In genomic region chr1:159570270-159570669, GRCm38 (mm10) we compare ENCODE assay signal across 14 mouse cellular contexts. TPM values are rescaled to one million over a fixed set of nuclear protein-coding genes. Genes with fewer than 3 reads are reported as not detected.
A peak's percentile ranks its signal among the peaks of the same experiment; 100 is the strongest.
DNase-seq lines count a peak whose midpoint lies in the region; ATAC-seq and TF ChIP-seq lines count a peak whose summit lies in the region.
"Had no signal": no experiment of that assay in that cellular context is flagged by ENCODE, and none has a peak within 500 bp of the region (broad histone marks: within the 10 kb centered on the region; RNA-seq: fewer than 3 reads in every experiment).

No protein-coding gene starts in this region.

- peak; percentile 55; the same call in 1 of the 2 replicates for ATAC-seq in lung, embryonic 15.5 days (ENCODE audit: borderline replicate concordance, extremely low read depth, low FRiP score, low TSS enrichment)
- peak; percentile 88 for ATAC-seq in hindbrain, postnatal 0 days
- no peak for ATAC-seq in activated CD4-positive, CD25-positive, alpha-beta regulatory T cell, adult 4 months

- peak overlapping the region; percentile 30; the same call in 1 of the 2 replicates for H3K27ac ChIP-seq in lung, embryonic 15.5 days
- H3K27ac ChIP-seq in hindbrain, postnatal 0 days: peak overlapping the region; percentile 59
- H3K27ac ChIP-seq in olfactory bulb, adult 2 months (ENCODE audit: insufficient read depth, low read depth, low read length): peak overlapping the region; percentile 33; the same call in 1 of the 2 replicates
- H3K27ac ChIP-seq: embryonic facial prominence, embryonic 12.5 days had no signal

- TF ChIP-seq POLR2A in lung, adult 2 months (IDR thresholded peaks at IDR 0.05; ENCODE audit: borderline replicate concordance, extremely low read depth, low read depth, low read length): no peak
- no peak for TF ChIP-seq POLR2A in olfactory bulb, adult 2 months (IDR thresholded peaks at IDR 0.05; ENCODE audit: insufficient read depth, low read depth, low read length)

- DNase-seq in embryo, embryonic 10.5 days (ENCODE audit: low spot score): peak; percentile 27
- DNase-seq in embryo, embryonic 10 days (ENCODE audit: low spot score): no peak
- no peak for DNase-seq in lung, adult 2 months
- DNase-seq in hindbrain, postnatal 0 days (ENCODE audit: low spot score): peak; percentile 54
- DNase-seq in layer of hippocampus, adult 9-11 months: no peak
- DNase-seq: cerebellum, adult 11 months; gastrocnemius, postnatal 36 days had no signal

- H3K36me3 ChIP-seq in lung, embryonic 15.5 days: no peaks in the 10 kb centered on the region
- H3K36me3 ChIP-seq in hindbrain, postnatal 0 days (ENCODE audit: insufficient read depth, low read length): no peaks in the 10 kb centered on the region
- H3K36me3 ChIP-seq: embryonic facial prominence, embryonic 12.5 days; G1E had no signal

- 0 out of 2 replicates have a peak, but pooled peaks cover 3% of the 10 kb centered on the region for H3K4me1 ChIP-seq in lung, embryonic 15.5 days
- peaks cover 2% of the 10 kb centered on the region; the same call in 1 of the 2 replicates for H3K4me1 ChIP-seq in lung, adult 2 months (ENCODE audit: control insufficient read depth, insufficient read depth, low read length)
- 0 out of 2 replicates have a peak, but pooled peaks cover 4% of the 10 kb centered on the region for H3K4me1 ChIP-seq in hindbrain, postnatal 0 days (ENCODE audit: insufficient read depth, low read length)
- H3K4me1 ChIP-seq in olfactory bulb, adult 2 months (ENCODE audit: control insufficient read depth, insufficient read depth, low read length): peaks cover 7% of the 10 kb centered on the region
- H3K4me1 ChIP-seq: embryonic facial prominence, embryonic 12.5 days had no signal

- no peaks in the 10 kb centered on the region for H3K9me3 ChIP-seq in lung, embryonic 15.5 days
- no peaks in the 10 kb centered on the region for H3K9me3 ChIP-seq in hindbrain, postnatal 0 days (ENCODE audit: low read length)
- H3K9me3 ChIP-seq: embryonic facial prominence, embryonic 12.5 days; G1E had no signal

- no peaks in the 10 kb centered on the region for H3K27me3 ChIP-seq in lung, embryonic 15.5 days
- H3K27me3 ChIP-seq in hindbrain, postnatal 0 days (ENCODE audit: insufficient read depth, low read length): no peaks in the 10 kb centered on the region
- H3K27me3 ChIP-seq: embryonic facial prominence, embryonic 12.5 days had no signal

- no peak overlapping the region for H3K9ac ChIP-seq in lung, embryonic 15.5 days
- H3K9ac ChIP-seq in hindbrain, postnatal 0 days (replicated peaks; ENCODE audit: low read length): no peak overlapping the region
- H3K9ac ChIP-seq: embryonic facial prominence, embryonic 12.5 days had no signal

- 6% methylated on average over 8 of the region's 8 CpGs for WGBS in lung, embryonic 15.5 days
- 14% methylated on average over 8 of the region's 8 CpGs for WGBS in lung, adult 2 months
- WGBS in hindbrain, postnatal 0 days: 33% methylated on average over 8 of the region's 8 CpGs
- 55% methylated on average over 8 of the region's 8 CpGs for WGBS in olfactory bulb, adult 2 months

- no peak for TF ChIP-seq CTCF in lung, adult 2 months (IDR thresholded peaks at IDR 0.05; ENCODE audit: insufficient read depth, low read length)
- TF ChIP-seq CTCF in hindbrain, postnatal 0 days (IDR thresholded peaks at IDR 0.05; ENCODE audit: low read depth): no peak
- TF ChIP-seq CTCF in olfactory bulb, adult 2 months (IDR thresholded peaks at IDR 0.05; ENCODE audit: insufficient read depth, low read depth, low read length): no peak

- H3K4me3 ChIP-seq in lung, embryonic 15.5 days: no peak overlapping the region
- H3K4me3 ChIP-seq in lung, adult 2 months (replicated peaks; ENCODE audit: extremely low read depth, low read depth, low read length): no peak overlapping the region
- H3K4me3 ChIP-seq in hindbrain, postnatal 0 days (ENCODE audit: low read length): no peak overlapping the region
- no peak overlapping the region for H3K4me3 ChIP-seq in olfactory bulb, adult 2 months (ENCODE audit: insufficient read depth, low read depth, low read length)
- H3K4me3 ChIP-seq: embryonic facial prominence, embryonic 12.5 days had no signal

- peak overlapping the region; percentile 4; the same call in 1 of the 2 replicates for H3K4me2 ChIP-seq in lung, embryonic 15.5 days
- H3K4me2 ChIP-seq in hindbrain, postnatal 0 days (ENCODE audit: low read depth, low read length): no peak overlapping the region
- H3K4me2 ChIP-seq: embryonic facial prominence, embryonic 12.5 days had no signal

RNA-seq across cellular contexts. Expression of gene Tnr, which starts 46.7 kb away (rescaled TPM):
- 0.14 TPM in 1 of 2 replicates, not detected in the other for polyA plus RNA-seq in lung, embryonic 15.5 days (2015; fragmentation: Nextera tagmentation; extraction: Ambion mirVana)
- 0.12 and 0.19 TPM in 2 replicates for polyA plus RNA-seq in lung, adult 2 months (2012; rRNA removed)
- 51.5 and 58.0 TPM in 2 replicates for total RNA-seq in hindbrain, postnatal 0 days (2014; rRNA removed)
- 5.4 and 6.0 TPM in 2 replicates for polyA plus RNA-seq in hindbrain, postnatal 0 days (2015; fragmentation: Nextera tagmentation; extraction: Ambion mirVana)
- polyA plus RNA-seq in olfactory bulb, adult 2 months (2012; ENCODE audit: insufficient read depth, insufficient read length, low replicate concordance, missing spikeins): 62.3 TPM in 1 of 2 replicates, not detected in the other
- under 1 TPM in 1 of 2 experiments, not detected in 1; 0.04 TPM for polyA plus RNA-seq in activated CD4-positive, CD25-positive, alpha-beta regulatory T cell, adult 4 months (2017; shearing (Covaris generic))
- total RNA-seq: gastrocnemius, postnatal 36 days had no signal
- polyA plus RNA-seq: G1E; kidney, embryonic 16.5 days; spleen, adult 2 months had no signal

Comparison
In these comparisons a context has a peak if more than half of its experiments do, and no peak if none do; other contexts are left out.
1. DNase-seq: peak in embryo, embryonic 10.5 days (single experiment) and hindbrain, postnatal 0 days (single experiment); none in embryo, embryonic 10 days (single experiment), lung, adult 2 months (single experiment) and layer of hippocampus, adult 9-11 months (single experiment).
2. Peak in every context shown above with its lines, with median percentiles within 50 percentile points of each other: H3K27ac ChIP-seq.